Mouse (Mus musculus) C2C12 (cell line): ENCODE measurements around the gene Wipi2. TPM values are rescaled to one million over a fixed set of nuclear protein-coding genes. Genes with fewer than 3 reads are reported as not detected.

Experiments
- H3K27me3 ChIP-seq: one replicate; pipeline ENCODE4 v1.6.1; 2011; ENCODE audit not compliant: control insufficient read depth, insufficient read depth, insufficient read length
- H3K36me3 ChIP-seq: one replicate; pipeline ENCODE4 v1.6.1; 2011; ENCODE audit not compliant: control insufficient read depth, insufficient read depth
- H3K4me3 ChIP-seq: one replicate; pipeline ENCODE4 v1.5.1; 2011; ENCODE audit warnings: mild to moderate bottlenecking, control low read depth; ENCODE audit not compliant: poor library complexity, insufficient read depth, severe bottlenecking
- H3K79me2 ChIP-seq: one replicate; pipeline ENCODE4 v1.6.1; 2011; ENCODE audit not compliant: control insufficient read depth, insufficient read depth
- H3K79me3 ChIP-seq: one replicate; pipeline ENCODE4 v1.6.1; 2011; ENCODE audit warnings: low read depth, control low read depth
- H3ac ChIP-seq: one replicate; pipeline ENCODE3; 2011; ENCODE audit warnings: low read depth; ENCODE audit not compliant: control insufficient read depth, insufficient read length
- CEBPB ChIP-seq: IDR thresholded peaks from one replicate; pipeline ENCODE4 v1.6.1; 2011; ENCODE audit warnings: low read depth, mild to moderate bottlenecking, control low read depth, moderate library complexity
- CTCF ChIP-seq: IDR thresholded peaks from one replicate; pipeline ENCODE4 v1.5.1; 2011; ENCODE audit not compliant: control insufficient read depth, insufficient read depth, insufficient read length
- FOSL1 ChIP-seq: IDR thresholded peaks from one replicate; pipeline ENCODE4 v1.8.0; 2011; ENCODE audit warnings: mild to moderate bottlenecking, low read length; ENCODE audit not compliant: poor library complexity, insufficient read depth, severe bottlenecking
- MAX ChIP-seq: IDR thresholded peaks from one replicate; pipeline ENCODE4 v1.6.1; 2011; ENCODE audit warnings: mild to moderate bottlenecking, control low read depth
- MYOD1 ChIP-seq: IDR thresholded peaks from one replicate; pipeline ENCODE4 v1.6.1; 2011; ENCODE audit warnings: low read depth; ENCODE audit not compliant: control insufficient read depth, insufficient read length
- MYOG ChIP-seq: IDR thresholded peaks from one replicate; pipeline ENCODE4 v1.6.1; 2011; ENCODE audit not compliant: control insufficient read depth, insufficient read length; ENCODE audit errors: extremely low read depth
- USF1 ChIP-seq: IDR thresholded peaks from one replicate; pipeline ENCODE4 v1.6.1; 2011; ENCODE audit warnings: low read depth, mild to moderate bottlenecking, control low read depth, moderate library complexity
- polyA plus RNA-seq: library from polyadenylated mRNA; unstranded; fragments of >200 nt; fragmentation: generic; extraction: Trizol; gene quantifications from one replicate; pipeline ENCODE4 v1.2.1, GENCODE M21; 2012; ENCODE audit warnings: missing spikeins

The Wipi2 gene
- polyA plus RNA-seq, 1 experiment = 36.0 TPM

GRCm38 (mm10) chr5:142621421-142621820, 6.1 kb upstream of the Wipi2 start:
- H3ac ChIP-seq = no peak overlapping the region
- no peaks in the 10 kb centered on the region for H3K36me3 ChIP-seq
- no peak overlapping the region for H3K4me3 ChIP-seq
- no peaks in the 10 kb centered on the region for H3K79me3 ChIP-seq
- H3K27me3 ChIP-seq = peaks cover 32% of the 10 kb centered on the region
- no peaks in the 10 kb centered on the region for H3K79me2 ChIP-seq
- TF ChIP-seq MAX (no peak), USF1 (no peak), CTCF (no peak), FOSL1 (no peak), MYOD1 (no peak), CEBPB (no peak), MYOG (no peak)

GRCm38 (mm10) chr5:142622134-142622533, 5.4 kb upstream of the Wipi2 start:
- no peak overlapping the region for H3K4me3 ChIP-seq
- no peaks in the 10 kb centered on the region for H3K79me3 ChIP-seq
- no peak overlapping the region for H3ac ChIP-seq
- H3K36me3 ChIP-seq = no peaks in the 10 kb centered on the region
- peaks cover 25% of the 10 kb centered on the region for H3K27me3 ChIP-seq
- no peaks in the 10 kb centered on the region for H3K79me2 ChIP-seq
- TF ChIP-seq USF1 (no peak), MAX (no peak), CEBPB (no peak), MYOD1 (no peak), MYOG (no peak), FOSL1 (no peak), CTCF (no peak)

- Histone ChIP-seq H3K79me3 (no peaks in the 10 kb centered on the region), H3K4me3 (no peak overlapping the region), H3K36me3 (no peaks in the 10 kb centered on the region), H3K79me2 (no peaks in the 10 kb centered on the region), H3ac (no peak overlapping the region), H3K27me3 (peaks cover 22% of the 10 kb centered on the region)
- TF ChIP-seq MAX (no peak), MYOG (no peak), USF1 (no peak), CEBPB (no peak), FOSL1 (no peak), MYOD1 (no peak), CTCF (no peak)
Observed at GRCm38 (mm10) chr5:142623080-142623479, 4.4 kb upstream of the Wipi2 start.

- no peaks in the 10 kb centered on the region for H3K27me3 ChIP-seq
- peaks cover 42% of the 10 kb centered on the region for H3K79me2 ChIP-seq
Observed at GRCm38 (mm10) chr5:142628726-142629662, 1.5 kb downstream of the Wipi2 start.

GRCm38 (mm10) chr5:142629663-142630025, 2.1 kb downstream of the Wipi2 start:
- no peaks in the 10 kb centered on the region for H3K27me3 ChIP-seq
- peaks cover 8% of the 10 kb centered on the region for H3K36me3 ChIP-seq
- peaks cover 26% of the 10 kb centered on the region for H3K79me3 ChIP-seq
- no peak for TF ChIP-seq MYOD1
- TF ChIP-seq CTCF = no peak
- no peak for TF ChIP-seq MAX
- TF ChIP-seq FOSL1 = no peak
- no peak for TF ChIP-seq USF1
- no peak for TF ChIP-seq MYOG
- no peak for TF ChIP-seq CEBPB
- H3ac ChIP-seq = peak overlapping the region; percentile 81
- H3K4me3 ChIP-seq = peak overlapping the region; percentile 86
- peaks cover 49% of the 10 kb centered on the region for H3K79me2 ChIP-seq

More at GRCm38 (mm10) chr5:142628726-142629662, 1.5 kb downstream of the Wipi2 start:
- Histone ChIP-seq H3ac (peak overlapping the region; percentile 81), H3K79me3 (peaks cover 26% of the 10 kb centered on the region), H3K36me3 (peaks cover 8% of the 10 kb centered on the region), H3K4me3 (peak overlapping the region; percentile 86)
- no peak for TF ChIP-seq FOSL1
- no peak for TF ChIP-seq CEBPB
- no peak for TF ChIP-seq CTCF
- peak; percentile 52 for TF ChIP-seq MAX
